ENCODE assay signal across 17 mouse cellular contexts in the genomic region with DNA sequence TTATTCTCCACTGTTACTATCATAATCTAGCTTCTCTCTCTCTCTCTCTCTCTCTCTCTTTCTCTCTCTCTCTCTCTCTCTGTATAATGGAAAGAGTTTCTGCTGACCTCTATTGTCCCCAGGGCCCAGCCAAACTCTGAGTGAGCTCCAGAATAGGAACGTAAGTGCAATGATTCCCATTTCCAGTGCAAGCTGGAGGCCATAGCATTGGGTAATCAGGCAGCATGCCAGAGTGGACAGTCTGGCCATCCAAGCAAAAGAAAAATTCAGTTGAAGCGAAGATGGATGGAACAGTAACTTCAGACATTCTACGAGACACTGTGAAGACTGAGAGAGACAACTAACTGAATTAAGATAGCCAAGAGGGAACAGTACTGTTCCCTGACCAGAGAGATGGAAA.
A peak's percentile ranks its signal among the peaks of the same experiment; 100 is the strongest.
DNase-seq lines count a peak whose midpoint lies in the region; ATAC-seq and TF ChIP-seq lines count a peak whose summit lies in the region.
"Had no signal": no experiment of that assay in that cellular context is flagged by ENCODE, and none has a peak within 500 bp of the region (broad histone marks: within the 10 kb centered on the region; RNA-seq: fewer than 3 reads in every experiment).

No protein-coding gene starts in this region.

- no peak for ATAC-seq in liver, embryonic 11.5 days (replicated peaks; ENCODE audit: low FRiP score)
- ATAC-seq in midbrain, embryonic 15.5 days (replicated peaks), result no peak
- ATAC-seq: forebrain, embryonic 15.5 days; inflammation-experienced regulatory T-cells, adult 6 months had no signal

- intact Hi-C loops in heart, postnatal 14 days (cut with DNase I), result no loop called here

- no peaks in the 10 kb centered on the region for H3K9me3 ChIP-seq in liver, embryonic 11.5 days (ENCODE audit: control insufficient read depth, low read length)
- no peaks in the 10 kb centered on the region for H3K9me3 ChIP-seq in midbrain, embryonic 15.5 days
- H3K9me3 ChIP-seq: forebrain, embryonic 15.5 days; hindbrain, embryonic 10.5 days; lung, embryonic 15.5 days; midbrain, embryonic 10.5 days had no signal

- no peaks in the 10 kb centered on the region for H3K4me1 ChIP-seq in liver, adult 2 months (ENCODE audit: control insufficient read depth, insufficient read depth, low read length)
- H3K4me1 ChIP-seq in liver, embryonic 11.5 days (replicated peaks; ENCODE audit: control insufficient read depth, insufficient read depth, low read length), result no peaks in the 10 kb centered on the region
- H3K4me1 ChIP-seq in midbrain, embryonic 15.5 days, result 0 out of 2 replicates have a peak, but pooled peaks cover 3% of the 10 kb centered on the region
- H3K4me1 ChIP-seq: lung, embryonic 15.5 days had no signal

- H3K36me3 ChIP-seq in liver, adult 2 months (ENCODE audit: control insufficient read depth, insufficient read depth, low read length), result no peaks in the 10 kb centered on the region
- H3K36me3 ChIP-seq in liver, embryonic 11.5 days (ENCODE audit: control insufficient read depth, insufficient read depth, low read length), result no peaks in the 10 kb centered on the region
- no peaks in the 10 kb centered on the region for H3K36me3 ChIP-seq in midbrain, embryonic 15.5 days (replicated peaks)
- H3K36me3 ChIP-seq: forebrain, embryonic 15.5 days; hindbrain, embryonic 10.5 days; lung, embryonic 15.5 days; midbrain, embryonic 10.5 days had no signal

- H3K27ac ChIP-seq in liver, adult 2 months (replicated peaks; ENCODE audit: insufficient read depth, low read depth, low read length), result no peak overlapping the region
- H3K27ac ChIP-seq in liver, embryonic 11.5 days (ENCODE audit: low read depth, low read length), result no peak overlapping the region
- H3K27ac ChIP-seq in midbrain, embryonic 15.5 days, result no peak overlapping the region
- H3K27ac ChIP-seq: forebrain, embryonic 15.5 days; hindbrain, embryonic 10.5 days; lung, embryonic 15.5 days; midbrain, embryonic 10.5 days had no signal

- no peak for TF ChIP-seq CTCF in liver, adult 2 months (IDR thresholded peaks at IDR 0.05; ENCODE audit: low read depth, low read length)

- TF ChIP-seq POLR2A in liver, adult 2 months (IDR thresholded peaks at IDR 0.05; ENCODE audit: extremely low read depth, insufficient read depth, low read length), result no peak

- H3K27me3 ChIP-seq in liver, adult 2 months (ENCODE audit: control insufficient read depth, insufficient read depth, low read length), result no peaks in the 10 kb centered on the region
- H3K27me3 ChIP-seq in liver, embryonic 11.5 days (replicated peaks; ENCODE audit: control insufficient read depth, insufficient read depth, low read length), result no peaks in the 10 kb centered on the region
- no peaks in the 10 kb centered on the region for H3K27me3 ChIP-seq in midbrain, embryonic 15.5 days (replicated peaks)
- H3K27me3 ChIP-seq: CH12.LX; forebrain, embryonic 15.5 days; lung, embryonic 15.5 days had no signal

- H3K79me2 ChIP-seq in liver, adult 2 months (ENCODE audit: control insufficient read depth, insufficient read depth, low read length), result no peaks in the 10 kb centered on the region

- H3K9ac ChIP-seq in liver, adult 2 months (ENCODE audit: low read depth, low read length), result no peak overlapping the region
- H3K9ac ChIP-seq in liver, embryonic 11.5 days (ENCODE audit: low read depth, low read length), result no peak overlapping the region
- no peak overlapping the region for H3K9ac ChIP-seq in midbrain, embryonic 15.5 days
- H3K9ac ChIP-seq: forebrain, embryonic 15.5 days; lung, embryonic 15.5 days had no signal

- WGBS in liver, adult 2 months, result 63% methylated on average over 3 of the region's 3 CpGs
- 86% methylated on average over 3 of the region's 3 CpGs for WGBS in liver, embryonic 11.5 days
- 87% methylated on average over 3 of the region's 3 CpGs for WGBS in midbrain, embryonic 15.5 days

- H3K4me2 ChIP-seq in liver, embryonic 11.5 days, result no peak overlapping the region
- no peak overlapping the region for H3K4me2 ChIP-seq in midbrain, embryonic 15.5 days
- H3K4me2 ChIP-seq: forebrain, embryonic 15.5 days; lung, embryonic 15.5 days had no signal

- peak; percentile 4 for DNase-seq in gastrocnemius, adult 18-20 months (ENCODE audit: low spot score)
- DNase-seq in gastrocnemius, adult 8-10 months (ENCODE audit: low spot score in 2 of 2), result no peak
- DNase-seq in liver, adult 2 months (ENCODE audit: extremely low read depth, low read depth, low spot score), result peak; percentile 10
- DNase-seq in liver, embryonic 11.5 days (ENCODE audit: low spot score), result no peak
- DNase-seq in adrenal gland, postnatal 10 days, result peak; percentile 79
- peak; percentile 39 to 40 for DNase-seq in heart, postnatal 14 days
- DNase-seq in spleen, postnatal 10 days (ENCODE audit: low spot score in 2 of 2), result no peak
- DNase-seq: cerebellum, adult 8-10 months; liver; right cerebral cortex, adult 18-20 months had no signal

- H3K4me3 ChIP-seq in liver, adult 2 months (ENCODE audit: insufficient read depth, low read depth, low read length), result no peak overlapping the region
- H3K4me3 ChIP-seq in liver, embryonic 11.5 days (ENCODE audit: low read depth, low read length), result no peak overlapping the region
- H3K4me3 ChIP-seq in midbrain, embryonic 15.5 days, result no peak overlapping the region
- H3K4me3 ChIP-seq: forebrain, embryonic 15.5 days; hindbrain, embryonic 10.5 days; lung, embryonic 15.5 days; midbrain, embryonic 10.5 days had no signal

Comparison
In these comparisons a context has a peak if more than half of its experiments do, and no peak if none do; other contexts are left out.
1. DNase-seq: peak in gastrocnemius, adult 18-20 months (single experiment), liver, adult 2 months (single experiment), adrenal gland, postnatal 10 days (single experiment) and heart, postnatal 14 days (2 of 2); none in gastrocnemius, adult 8-10 months (0 of 2), liver, embryonic 11.5 days (single experiment) and spleen, postnatal 10 days (0 of 2).